Mouse (Mus musculus) hindbrain, embryonic 16.5 days (tissue): ENCODE measurements around the gene Rcc1l. TPM values are rescaled to one million over a fixed set of nuclear protein-coding genes. Genes with fewer than 3 reads are reported as not detected.
A peak's percentile ranks its signal among the peaks of the same experiment; 100 is the strongest.

ENCODE experiments used
- ATAC-seq: fragments of 200-750 bp; cut with Nextera tagmentation; 2 replicates; pipeline ENCODE4 v1.8.0; 2017; ENCODE audit warnings: moderate TSS enrichment, moderate library complexity
- H3K27ac ChIP-seq: fragments of 300-500 bp; sonication (generic); 2 replicates; pipeline ENCODE4 v1.5.1; 2014; ENCODE audit warnings: low read depth, mild to moderate bottlenecking, control low read depth, low read length, moderate library complexity
- H3K27me3 ChIP-seq: fragments of 300-500 bp; sonication (generic); replicated peaks from 2 replicates; pipeline ENCODE4 v1.6.1; 2014; ENCODE audit warnings: low read length; ENCODE audit not compliant: control insufficient read depth, insufficient read depth
- H3K36me3 ChIP-seq: fragments of 300-500 bp; sonication (generic); 2 replicates; pipeline ENCODE4 v1.6.1; 2014; ENCODE audit warnings: mild to moderate bottlenecking, low read length, moderate library complexity, mixed read lengths; ENCODE audit not compliant: control insufficient read depth, insufficient read depth
- H3K4me1 ChIP-seq: fragments of 300-500 bp; sonication (generic); 2 replicates; pipeline ENCODE4 v1.6.1; 2014; ENCODE audit warnings: low read depth, low read length; ENCODE audit not compliant: control insufficient read depth, insufficient read depth
- H3K4me2 ChIP-seq: fragments of 300-500 bp; sonication (generic); 2 replicates; pipeline ENCODE4 v1.6.1; 2014; ENCODE audit warnings: mild to moderate bottlenecking, low read length, control low read depth, moderate library complexity
- H3K4me3 ChIP-seq: fragments of 300-500 bp; sonication (generic); 2 replicates; pipeline ENCODE4 v1.5.1; 2014; ENCODE audit warnings: mild to moderate bottlenecking, low read length, control low read depth, moderate library complexity
- H3K9ac ChIP-seq: fragments of 300-500 bp; sonication (generic); 2 replicates; pipeline ENCODE4 v1.6.1; 2014; ENCODE audit warnings: low read depth, mild to moderate bottlenecking, control low read depth, low read length, moderate library complexity
- H3K9me3 ChIP-seq: fragments of 300-500 bp; sonication (generic); 2 replicates; pipeline ENCODE4 v1.6.1; 2014; ENCODE audit warnings: mild to moderate bottlenecking, low read length, moderate library complexity; ENCODE audit not compliant: control insufficient read depth
- WGBS: fragments of 180-500 bp; shearing (Covaris S2); extraction: QIAGEN DNeasy Blood & Tissue Kit; methylation state at CpG from one replicate; pipeline ENCODE4 v1.1.7; 2014; 5-methylcytosine and 5-hydroxymethylcytosine counted together
- polyA plus RNA-seq: library from polyadenylated mRNA; unstranded; fragments of >200 nt; fragmentation: Nextera tagmentation; extraction: Ambion mirVana; gene quantifications from 2 replicates; pipeline ENCODE4 v1.2.1, GENCODE M21; 2015

Gene Rcc1l
- polyA plus RNA-seq, 1 experiment from 2014 or later = 21.3 TPM

DNA sequence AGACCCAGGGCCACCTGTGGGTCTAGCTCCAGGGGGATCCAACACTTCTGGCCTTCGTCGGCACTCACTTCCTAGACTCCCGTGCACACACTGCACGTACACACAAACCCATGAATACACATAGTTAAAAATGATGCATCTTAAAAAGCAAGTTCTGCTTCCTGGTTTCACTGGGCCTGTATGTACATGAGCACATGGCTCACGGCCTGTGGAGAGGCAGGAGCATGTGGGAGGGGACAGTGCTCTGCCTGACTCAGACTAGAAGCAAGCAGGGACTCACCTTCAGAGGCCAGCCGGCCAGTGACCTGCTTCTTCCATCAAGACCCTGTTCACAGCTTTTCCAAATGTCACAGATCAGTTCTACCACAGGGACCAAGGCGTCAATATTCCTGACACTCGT lies 17.1 kb upstream of the Rcc1l start:
- Histone ChIP-seq H3K36me3 (peaks cover 9% of the 10 kb centered on the region), H3K4me2 (no peak overlapping the region), H3K9ac (no peak overlapping the region), H3K4me3 (no peak overlapping the region), H3K27me3 (no peaks in the 10 kb centered on the region), H3K27ac (no peak overlapping the region), H3K4me1 (no peaks in the 10 kb centered on the region), H3K9me3 (no peaks in the 10 kb centered on the region)
- ATAC-seq = no peak
- WGBS = 87% methylated on average over 8 of the region's 8 CpGs

DNA sequence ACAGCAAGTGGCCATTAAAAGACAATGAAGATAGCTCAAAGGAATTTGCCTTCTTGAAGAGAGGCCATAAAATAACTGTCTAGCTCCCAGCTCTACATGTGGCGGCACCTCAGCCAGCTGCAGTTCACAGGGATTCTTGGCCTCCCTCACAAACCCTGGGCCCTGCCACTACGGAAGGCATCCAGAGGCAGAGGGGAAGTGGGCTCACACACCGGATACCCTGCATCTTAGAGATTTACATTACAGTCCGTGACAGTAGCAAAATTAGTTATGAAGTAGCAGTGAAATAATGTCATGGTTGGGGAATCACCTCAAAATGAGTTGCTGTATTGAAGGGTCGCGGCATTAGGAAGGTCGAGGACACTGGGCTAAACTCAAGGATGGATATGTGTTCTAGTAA lies 12.0 kb upstream of the Rcc1l start:
- WGBS = 89% methylated on average over 7 of the region's 7 CpGs
- ATAC-seq = no peak
- Histone ChIP-seq H3K27me3 (no peaks in the 10 kb centered on the region), H3K36me3 (no peaks in the 10 kb centered on the region), H3K4me3 (no peak overlapping the region), H3K4me1 (peaks cover under 1% of the 10 kb centered on the region), H3K4me2 (no peak overlapping the region), H3K9me3 (no peaks in the 10 kb centered on the region), H3K27ac (no peak overlapping the region), H3K9ac (no peak overlapping the region)

DNA sequence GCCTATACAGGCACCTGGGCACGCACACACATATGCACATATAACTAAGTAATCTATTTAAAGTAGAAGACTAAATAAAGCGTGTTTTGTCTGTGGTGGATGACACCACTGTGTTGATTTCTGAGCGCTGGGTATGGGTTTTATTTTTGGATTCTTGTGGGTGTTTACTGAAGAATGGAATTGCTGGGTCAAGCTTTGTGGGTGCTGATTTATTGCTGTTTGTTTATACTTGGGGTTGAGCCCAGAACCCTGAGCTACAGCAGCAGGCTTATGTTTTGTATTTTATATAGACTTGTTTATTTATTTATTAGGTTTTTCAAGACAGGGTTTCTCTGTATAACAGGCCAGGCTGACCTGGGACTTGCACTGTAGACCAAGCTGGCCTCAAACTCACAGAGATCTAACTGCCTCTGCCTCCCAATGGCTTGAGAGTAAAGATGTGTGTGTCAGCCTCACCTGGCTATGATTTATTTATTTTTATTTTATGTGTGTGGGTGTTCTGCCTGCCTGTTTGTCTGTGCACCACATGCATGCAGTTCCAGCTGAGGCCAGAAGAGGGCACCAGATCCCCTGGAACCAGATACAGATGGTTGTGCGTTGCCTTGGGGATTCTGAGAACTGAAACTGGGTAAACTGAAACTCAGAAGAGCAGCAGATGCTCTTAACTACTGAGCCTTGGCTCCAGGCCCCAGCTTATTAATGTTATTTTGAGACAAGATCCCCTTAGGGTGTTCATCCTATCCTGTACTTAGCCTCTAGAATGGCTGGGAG lies 10.6 kb upstream of the Rcc1l start:
- Histone ChIP-seq H3K4me3 (no peak overlapping the region), H3K36me3 (no peaks in the 10 kb centered on the region), H3K27ac (no peak overlapping the region), H3K4me1 (peaks cover 14% of the 10 kb centered on the region), H3K9ac (no peak overlapping the region), H3K4me2 (no peak overlapping the region), H3K27me3 (no peaks in the 10 kb centered on the region), H3K9me3 (no peaks in the 10 kb centered on the region)
- ATAC-seq = no peak
- WGBS = 77% methylated on average over 4 of the region's 4 CpGs

DNA sequence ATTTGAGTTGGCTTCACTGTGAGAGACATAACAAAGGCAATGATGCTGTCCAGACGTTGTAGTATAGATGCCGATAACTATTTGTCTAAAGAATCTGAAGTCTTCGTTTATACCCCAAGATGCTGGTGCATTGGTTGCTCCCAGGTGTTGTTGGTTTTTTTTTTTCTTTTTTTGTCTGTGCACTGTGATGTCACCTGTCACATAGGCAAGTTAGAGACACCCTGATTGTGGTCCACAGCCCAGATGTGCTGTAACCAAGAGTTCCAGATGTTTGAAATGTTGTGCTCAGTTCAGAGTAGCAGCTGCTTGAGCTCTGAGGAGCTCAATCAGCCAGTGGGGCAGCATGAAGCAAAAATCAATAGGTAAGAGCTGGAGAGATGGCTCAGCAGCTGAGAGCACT lies 9.5 kb upstream of the Rcc1l start:
- Histone ChIP-seq H3K27me3 (no peaks in the 10 kb centered on the region), H3K9ac (no peak overlapping the region), H3K4me3 (no peak overlapping the region), H3K9me3 (no peaks in the 10 kb centered on the region), H3K27ac (no peak overlapping the region), H3K36me3 (no peaks in the 10 kb centered on the region), H3K4me2 (no peak overlapping the region), H3K4me1 (peaks cover 16% of the 10 kb centered on the region)
- WGBS = 91% methylated on average over 3 of the region's 3 CpGs
- ATAC-seq = no peak

DNA sequence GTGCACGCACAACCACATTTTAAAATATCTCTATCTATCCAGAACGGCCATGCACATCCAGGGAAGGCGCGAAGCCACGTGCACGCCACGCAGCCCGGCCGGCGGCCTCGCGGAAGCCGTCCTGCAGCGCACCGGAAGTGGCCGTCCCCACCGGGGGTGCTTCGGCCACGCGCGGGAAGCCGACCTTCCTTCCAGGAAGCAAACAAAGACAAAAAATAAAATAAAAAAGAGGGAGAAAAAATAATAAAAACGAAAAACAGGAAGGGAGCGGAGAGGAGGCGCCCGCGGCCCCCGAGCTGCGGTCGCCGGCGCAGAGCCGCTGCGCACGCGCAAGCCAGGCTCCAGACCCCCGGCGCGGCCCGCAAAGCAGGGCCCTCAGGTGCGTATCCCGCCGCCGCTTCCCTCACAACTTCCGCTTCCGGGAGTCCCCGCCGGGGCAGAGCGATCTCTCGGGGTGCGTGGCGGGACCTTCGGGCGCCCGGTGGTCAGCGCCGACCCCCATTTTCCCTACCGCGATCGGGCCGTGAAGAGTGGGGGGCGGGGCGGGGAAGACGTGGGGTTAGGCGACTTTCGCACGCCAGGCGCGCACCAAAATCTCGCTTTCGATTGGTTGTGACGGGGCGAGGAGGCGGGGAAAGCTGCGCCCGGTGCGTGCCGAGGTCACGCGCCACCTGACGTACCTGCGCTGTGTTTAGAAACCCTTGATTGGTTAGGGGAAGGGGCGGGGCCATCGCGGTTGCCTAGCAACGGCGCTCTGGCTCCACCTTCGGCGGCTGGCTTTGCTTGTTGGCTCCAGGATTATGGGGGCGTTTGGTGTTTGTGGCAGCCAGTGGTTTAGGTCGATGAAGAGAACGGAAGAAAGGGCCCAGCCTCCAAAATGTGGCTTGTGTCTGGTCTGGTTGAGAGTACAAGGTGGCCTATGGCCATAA lies 7.6 kb upstream of the Rcc1l start, which contains the start of gene Gtf2ird2:
Gene Gtf2ird2, plus strand, starts transcription at position 140 of the 929 bp plus-strand sequence.
- H3K9me3 ChIP-seq = no peaks in the 10 kb centered on the region
- peaks cover 16% of the 10 kb centered on the region for H3K4me1 ChIP-seq
- peak; percentile 96 for ATAC-seq
- no peaks in the 10 kb centered on the region for H3K36me3 ChIP-seq
- peak within 1 kb of the TSS; percentile 98 for H3K27ac ChIP-seq
- H3K4me3 ChIP-seq = peak within 1 kb of the TSS; percentile 82
- WGBS = under 1% methylated on average over 85 of the region's 92 CpGs
- peak within 1 kb of the TSS; percentile 94 for H3K4me2 ChIP-seq
- H3K9ac ChIP-seq = peak within 1 kb of the TSS; percentile 89
- no peaks in the 10 kb centered on the region for H3K27me3 ChIP-seq

DNA sequence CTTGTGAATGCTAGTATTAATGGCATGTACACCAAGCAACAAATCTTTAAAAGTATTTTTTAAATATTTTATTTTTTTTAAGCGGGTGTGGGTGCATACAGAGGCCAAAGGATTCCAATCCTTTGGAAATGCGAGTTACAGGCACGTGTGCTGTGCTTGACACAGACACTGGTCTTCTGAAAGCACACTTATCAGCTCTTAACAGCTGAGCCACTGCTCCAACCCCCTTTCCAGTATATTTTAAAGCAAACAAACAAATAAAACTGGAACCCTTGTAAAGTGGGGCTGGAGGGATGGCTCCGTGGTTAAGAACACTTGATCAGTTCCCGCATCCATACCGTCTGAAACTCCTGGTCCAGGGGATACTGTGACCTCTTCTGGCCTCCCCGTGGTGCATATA lies 6.6 kb upstream of the Rcc1l start:
- WGBS = 53% methylated on average over 7 of the region's 7 CpGs
- Histone ChIP-seq H3K27me3 (no peaks in the 10 kb centered on the region), H3K27ac (peak overlapping the region; percentile 98), H3K4me3 (peak overlapping the region; percentile 82), H3K4me2 (peak overlapping the region; percentile 94), H3K36me3 (no peaks in the 10 kb centered on the region), H3K9me3 (no peaks in the 10 kb centered on the region), H3K9ac (peak overlapping the region; percentile 89), H3K4me1 (peaks cover 16% of the 10 kb centered on the region)
- ATAC-seq = no peak

DNA sequence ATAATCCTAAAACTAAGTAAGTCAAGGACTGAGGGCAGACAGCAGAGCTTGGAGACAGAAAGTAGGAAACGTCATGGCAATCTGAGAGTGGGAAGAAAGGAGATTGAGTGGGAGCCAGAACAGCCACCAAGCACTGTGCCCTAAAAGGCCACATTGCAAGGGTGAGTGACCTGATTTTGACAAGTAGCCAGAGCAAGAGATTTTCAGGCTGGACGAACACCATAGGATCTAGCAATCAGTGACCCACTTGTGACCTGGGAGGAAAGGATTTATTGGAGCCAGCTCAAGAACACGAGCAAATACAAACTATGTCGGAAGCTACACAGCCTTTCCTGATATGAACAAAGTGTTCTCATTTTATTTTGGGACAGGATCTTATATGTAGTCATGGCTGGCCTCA lies 6.2 kb upstream of the Rcc1l start:
- Histone ChIP-seq H3K4me1 (peaks cover 16% of the 10 kb centered on the region), H3K9ac (no peak overlapping the region), H3K36me3 (no peaks in the 10 kb centered on the region), H3K4me3 (no peak overlapping the region), H3K9me3 (no peaks in the 10 kb centered on the region), H3K4me2 (peak overlapping the region; percentile 94), H3K27me3 (no peaks in the 10 kb centered on the region), H3K27ac (no peak overlapping the region)
- 54% methylated on average over 4 of the region's 4 CpGs for WGBS
- ATAC-seq = no peak

DNA sequence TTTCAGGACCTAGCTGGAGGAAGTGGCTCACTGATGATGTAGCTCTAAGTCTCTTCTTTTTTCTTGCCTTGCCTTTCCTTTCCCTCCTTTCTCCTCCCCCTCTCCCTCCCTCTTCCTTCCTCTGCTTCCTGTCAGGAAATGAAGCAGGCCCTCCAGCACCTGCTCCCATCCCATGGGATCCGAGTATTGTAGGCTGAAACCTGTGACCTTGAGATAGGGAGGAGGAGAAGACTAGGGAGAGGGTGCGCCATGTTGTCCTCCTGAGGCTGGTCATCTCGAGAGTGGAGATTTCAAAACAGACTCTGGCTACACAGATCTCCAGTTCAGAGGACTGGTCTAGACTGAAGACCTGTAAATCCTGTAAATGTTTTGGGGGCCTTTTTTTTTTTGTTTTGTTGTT lies 5.6 kb upstream of the Rcc1l start:
- H3K9ac ChIP-seq = no peak overlapping the region
- WGBS = 56% methylated on average over 3 of the region's 3 CpGs

DNA sequence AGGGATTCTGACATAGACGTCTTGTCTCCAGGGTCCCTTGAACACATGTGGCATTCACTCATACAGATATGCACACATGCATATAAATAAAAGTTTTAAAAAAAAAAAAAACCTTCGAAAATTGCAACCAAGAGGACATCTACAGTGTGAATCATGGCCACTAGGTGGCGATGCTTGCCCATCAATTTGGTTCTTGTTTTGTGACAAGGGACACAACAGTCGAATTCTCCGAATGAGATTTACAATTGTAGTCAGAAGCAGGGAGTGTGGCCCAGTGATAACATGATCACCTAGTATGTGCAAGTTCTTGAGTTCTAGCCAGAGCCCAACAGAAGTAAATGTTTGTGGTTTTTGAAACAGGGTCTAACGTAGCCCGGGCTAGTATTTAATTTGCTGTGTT lies 3.3 kb upstream of the Rcc1l start:
- Histone ChIP-seq H3K9ac (no peak overlapping the region), H3K4me3 (no peak overlapping the region), H3K27me3 (no peaks in the 10 kb centered on the region), H3K4me2 (no peak overlapping the region), H3K4me1 (peaks cover 22% of the 10 kb centered on the region), H3K27ac (no peak overlapping the region), H3K36me3 (no peaks in the 10 kb centered on the region), H3K9me3 (no peaks in the 10 kb centered on the region)
- no peak for ATAC-seq
- WGBS = 23% methylated on average over 7 of the region's 7 CpGs

More for the DNA sequence above, 5.6 kb upstream of the Rcc1l start:
- Histone ChIP-seq H3K4me1 (peaks cover 16% of the 10 kb centered on the region), H3K9me3 (no peaks in the 10 kb centered on the region), H3K27me3 (no peaks in the 10 kb centered on the region), H3K36me3 (no peaks in the 10 kb centered on the region), H3K4me2 (no peak overlapping the region), H3K27ac (no peak overlapping the region), H3K4me3 (no peak overlapping the region)
- ATAC-seq = no peak
